Mouse (Mus musculus) left cerebral cortex, postnatal 4 days (tissue): ENCODE data around the gene Aldh3b2. TPM values are rescaled to one million over a fixed set of nuclear protein-coding genes. Genes with fewer than 3 reads are reported as not detected.

Source experiments
- DNase-seq: peaks from one replicate; pipeline ENCODE4 v3.0.0-alpha.2; 2022
- intact Hi-C: fragments of 180-260 bp; cut with DNase I; formaldehyde crosslinking; loops from one replicate; pipeline ENCODE4 v1.15.1; 2025
- total RNA-seq, 2 experiments: library from RNA; stranded (reverse); gene quantifications; 2 replicates each; pipeline ENCODE4 v1.2.3; 2021

Aldh3b2 gene
- total RNA-seq, 2 experiments from 2014 or later, result 0.40 to 0.64 TPM

DNA sequence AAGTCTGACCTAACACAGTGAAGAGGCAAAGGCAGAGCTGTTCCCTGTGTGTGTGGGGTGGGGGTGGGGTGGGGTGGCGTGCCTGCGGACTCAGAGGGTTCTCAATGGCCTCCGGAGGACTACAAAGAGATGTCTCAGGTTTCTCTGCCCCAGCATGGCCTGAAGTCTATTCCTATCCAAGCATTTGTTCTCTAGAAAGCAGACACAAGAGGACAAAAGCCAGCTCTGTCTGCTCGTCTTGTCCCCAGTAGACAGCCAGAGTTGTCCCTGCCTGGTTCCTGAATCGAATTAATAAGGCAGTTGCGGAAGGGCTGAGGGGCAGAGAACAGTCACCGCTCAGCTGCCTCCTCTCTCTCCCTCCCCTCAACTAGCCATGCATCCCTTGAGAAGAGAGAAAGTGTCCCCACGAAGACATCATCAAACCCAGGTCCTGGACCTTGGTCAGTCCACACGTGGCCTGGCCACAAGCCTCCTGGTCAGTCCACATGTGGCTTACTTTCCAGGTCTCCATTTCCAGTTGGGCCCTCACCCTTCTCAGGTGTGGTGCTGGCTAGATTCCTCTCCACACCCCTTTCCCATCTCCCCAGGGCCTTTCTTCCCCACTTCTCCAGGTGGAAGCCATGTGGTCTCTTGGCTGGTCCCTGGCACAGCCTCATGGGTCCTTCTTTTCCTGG is 11.5 kb downstream of the Aldh3b2 start:
- DNase-seq, result no peak
- intact Hi-C loops, result no loop called here

DNA sequence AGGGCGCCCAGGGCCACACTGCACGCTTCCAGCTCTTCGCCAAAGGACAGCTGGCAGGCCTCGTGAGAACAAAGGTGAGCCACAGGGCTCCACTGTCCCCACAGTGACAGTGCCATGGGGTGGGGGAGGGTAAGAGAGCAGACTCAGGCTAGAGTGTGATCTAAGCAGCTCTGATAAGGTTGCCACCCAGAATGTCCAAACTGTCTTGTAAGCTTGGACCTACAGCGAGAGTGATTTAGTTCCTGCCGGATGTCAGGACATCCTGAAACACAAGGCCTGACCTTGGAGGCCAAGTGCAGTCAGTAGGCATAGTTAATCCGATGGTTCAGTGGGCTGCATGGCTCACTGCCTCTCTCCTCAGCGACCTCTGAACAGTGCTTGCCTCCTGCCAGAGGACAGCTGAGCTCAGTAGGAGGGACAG is 13.1 kb downstream of the Aldh3b2 start:
- intact Hi-C loops, result no loop called here
- DNase-seq, result no peak

DNA sequence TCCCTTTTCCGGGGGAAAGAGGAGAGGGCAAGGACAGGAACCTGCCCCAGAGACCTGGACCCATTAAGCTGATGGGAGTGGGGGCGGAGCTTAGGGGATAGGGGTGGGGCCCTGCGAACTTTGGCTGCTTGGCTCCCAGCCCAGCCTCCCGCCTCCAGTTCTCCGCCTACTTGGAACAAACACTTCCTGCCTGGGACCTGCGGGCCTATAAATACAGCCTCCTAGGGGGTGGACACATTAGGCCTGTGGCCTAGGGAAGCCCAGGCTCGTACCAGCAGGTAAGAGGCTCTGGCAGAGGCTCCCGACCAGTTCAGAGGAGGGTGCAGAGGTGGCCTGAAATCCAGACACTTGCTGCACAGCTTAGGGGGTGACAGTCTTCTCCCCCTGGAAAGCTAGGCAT is 14.2 kb downstream of the Aldh3b2 start, which contains the start of gene Acy3:
Gene Acy3 (plus strand): TSS at position 237 of the 400 bp plus-strand sequence.
- peak; percentile 48 for DNase-seq
- intact Hi-C loops, result no loop called here

DNA sequence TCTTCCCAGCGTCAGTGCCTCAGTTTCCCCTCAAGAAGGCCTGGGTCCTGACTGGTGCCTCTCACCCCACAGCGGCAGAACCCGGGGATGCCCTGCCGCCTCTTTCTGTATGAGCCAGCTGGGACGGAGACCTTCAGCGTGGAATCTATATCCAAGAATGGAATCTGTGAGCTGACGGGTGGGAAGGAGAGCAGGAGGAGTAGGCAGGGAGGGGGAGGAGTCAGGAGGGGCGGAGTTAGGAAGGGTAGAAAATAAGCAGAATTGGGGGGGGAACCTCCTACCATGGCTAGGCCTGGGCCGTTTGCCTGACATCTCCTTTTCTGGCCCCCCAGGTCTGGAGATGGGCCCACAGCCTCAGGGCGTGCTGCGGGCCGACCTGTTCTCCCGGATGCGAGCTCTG is 15.9 kb downstream of the Aldh3b2 start:
- intact Hi-C loops, result no loop called here
- no peak for DNase-seq

DNA sequence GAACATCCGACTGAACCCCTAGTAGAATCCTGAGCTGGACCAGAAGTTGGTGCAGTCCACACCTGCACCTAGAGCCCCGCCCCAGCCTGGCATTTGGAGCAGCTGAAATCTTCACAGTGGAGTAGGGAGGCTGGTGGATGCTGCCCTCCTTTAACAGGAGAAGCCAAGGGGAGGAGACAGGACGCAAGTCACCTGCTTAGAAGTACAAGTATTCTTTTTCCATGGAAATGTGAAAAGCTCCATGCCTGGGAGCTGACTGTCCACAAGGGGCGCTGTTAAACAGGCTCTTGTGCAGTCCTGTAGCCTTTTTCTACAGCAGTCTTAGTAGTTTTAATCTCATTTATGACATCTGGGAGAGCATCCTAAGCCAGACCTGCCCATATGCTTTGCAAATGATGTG is 16.6 kb downstream of the Aldh3b2 start:
- no peak for DNase-seq
- intact Hi-C loops, result no loop called here

DNA sequence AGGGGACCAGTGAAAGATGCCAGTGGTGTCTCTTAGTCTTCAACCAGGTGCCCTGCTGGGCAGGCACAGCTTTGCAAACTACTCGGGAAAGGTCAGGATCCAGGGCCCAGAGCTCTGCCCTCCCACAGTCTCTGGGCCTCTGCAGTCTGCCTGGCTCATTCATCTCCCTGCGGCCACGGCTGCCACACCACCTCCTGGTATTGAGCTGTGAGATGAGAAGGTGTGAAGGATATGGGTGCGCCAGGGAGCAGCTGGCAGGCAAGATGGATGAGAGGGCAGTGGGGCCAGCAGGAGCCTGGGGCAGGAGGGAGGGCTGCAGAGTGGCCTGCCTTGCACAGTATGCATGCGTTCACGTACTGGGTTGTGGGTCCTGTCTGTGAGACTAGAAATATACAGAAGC is 18.7 kb downstream of the Aldh3b2 start:
- DNase-seq, result no peak
- intact Hi-C loops, result no loop called here

DNA sequence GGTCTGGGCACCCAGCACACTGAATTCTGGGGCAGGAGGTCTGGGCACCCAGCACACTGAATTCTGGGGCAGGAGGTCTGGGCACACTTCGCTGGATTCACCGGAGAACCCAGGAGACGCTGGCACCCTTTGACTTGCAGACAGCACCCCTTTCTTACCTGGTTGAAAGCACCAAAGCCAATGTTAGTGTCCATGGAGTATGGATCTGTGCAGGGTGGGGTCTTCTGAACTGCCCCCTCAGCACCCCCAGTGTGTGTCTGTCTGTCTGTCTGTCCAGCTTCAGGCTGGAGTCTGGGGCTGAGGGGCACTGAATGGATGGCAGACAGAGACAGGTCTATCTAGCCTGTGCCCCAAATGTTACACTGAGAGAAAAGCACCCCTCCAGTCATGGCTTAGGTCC is 19.4 kb downstream of the Aldh3b2 start:
- intact Hi-C loops, result no loop called here
- no peak for DNase-seq

DNA sequence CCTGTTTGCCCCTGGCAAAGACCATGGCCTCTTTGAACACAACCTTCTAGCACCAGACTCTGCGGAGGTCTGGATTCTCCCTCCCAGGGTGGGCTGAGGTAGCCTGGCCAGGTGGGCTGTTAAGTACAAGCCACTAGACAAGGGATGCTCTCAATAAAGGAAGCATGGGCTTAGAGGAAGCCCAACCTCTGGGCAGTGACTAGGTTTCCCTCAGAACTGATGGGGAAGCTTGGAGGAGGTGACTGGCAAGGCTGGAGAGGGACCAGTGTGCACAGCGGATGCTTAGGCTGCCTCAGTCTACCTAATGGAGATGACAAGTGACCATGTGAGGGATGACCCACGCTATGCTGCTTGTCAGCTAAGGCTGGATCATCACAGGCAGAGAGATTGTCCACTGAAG is 19.8 kb downstream of the Aldh3b2 start:
- intact Hi-C loops, result no loop called here
- DNase-seq, result no peak

DNA sequence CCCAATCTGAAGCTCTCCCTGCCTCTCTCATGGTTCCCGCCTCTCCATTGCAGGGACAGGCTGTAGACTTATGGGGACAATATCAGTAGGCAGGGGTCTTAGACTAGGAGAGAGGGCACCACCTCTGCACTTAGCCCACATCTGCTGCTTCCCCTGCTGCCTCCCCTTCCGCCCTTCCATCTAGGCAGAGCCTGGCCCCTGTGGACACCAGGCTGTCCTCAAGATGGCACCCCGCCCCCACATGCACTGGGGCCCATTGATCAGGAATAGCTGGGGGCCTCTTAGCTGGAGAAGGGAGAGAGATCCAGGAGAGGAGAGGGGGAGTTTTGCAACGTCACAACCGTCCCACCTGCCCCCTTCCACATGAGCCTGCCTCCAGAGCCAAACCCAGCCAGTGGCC is 20.3 kb downstream of the Aldh3b2 start, which contains the start of gene Tbx10:
Gene Tbx10 (plus strand): TSS at position 337 of the 400 bp plus-strand sequence.
- DNase-seq, result no peak
- intact Hi-C loops, result no loop called here

DNA sequence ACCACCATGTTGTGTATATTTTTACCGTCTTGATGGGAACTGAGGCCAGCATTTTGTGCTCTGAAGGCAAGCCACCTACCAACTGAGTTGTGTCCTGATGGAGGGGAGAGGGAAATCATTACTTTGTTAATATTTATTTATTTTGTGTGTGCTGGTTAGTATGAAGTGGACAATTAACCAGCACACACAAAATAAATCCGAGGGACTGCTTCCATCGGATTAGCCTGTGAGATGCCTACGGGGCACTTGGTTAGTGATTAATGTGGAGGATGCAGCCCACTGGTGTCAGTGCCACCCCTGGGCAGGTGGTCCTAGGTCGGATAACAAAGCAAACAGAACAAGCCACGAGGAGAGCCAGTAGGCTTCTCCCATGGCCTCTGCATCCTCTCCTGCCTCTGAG is 22.8 kb downstream of the Aldh3b2 start:
- intact Hi-C loops, result no loop called here
- DNase-seq, result no peak

DNA sequence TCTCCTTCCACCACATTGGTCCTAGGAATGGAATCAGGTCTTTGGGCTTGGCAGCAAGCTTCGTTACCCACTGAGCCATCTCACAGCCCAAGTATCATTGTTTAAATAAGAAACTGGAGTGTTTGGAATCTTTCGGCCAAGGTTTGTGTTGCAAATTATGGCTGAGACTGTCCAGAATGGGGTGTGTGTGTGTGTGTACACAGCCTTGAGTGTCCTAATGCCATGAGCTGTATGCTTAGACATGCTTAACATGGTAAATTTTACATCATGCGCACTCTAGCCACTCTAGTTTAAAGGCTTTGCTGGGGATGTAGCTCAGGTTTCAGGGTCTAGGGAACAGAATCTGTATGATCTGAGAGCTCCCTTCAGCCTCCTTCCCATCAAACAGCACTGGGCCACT is 23.4 kb downstream of the Aldh3b2 start:
- no peak for DNase-seq
- intact Hi-C loops, result no loop called here

DNA sequence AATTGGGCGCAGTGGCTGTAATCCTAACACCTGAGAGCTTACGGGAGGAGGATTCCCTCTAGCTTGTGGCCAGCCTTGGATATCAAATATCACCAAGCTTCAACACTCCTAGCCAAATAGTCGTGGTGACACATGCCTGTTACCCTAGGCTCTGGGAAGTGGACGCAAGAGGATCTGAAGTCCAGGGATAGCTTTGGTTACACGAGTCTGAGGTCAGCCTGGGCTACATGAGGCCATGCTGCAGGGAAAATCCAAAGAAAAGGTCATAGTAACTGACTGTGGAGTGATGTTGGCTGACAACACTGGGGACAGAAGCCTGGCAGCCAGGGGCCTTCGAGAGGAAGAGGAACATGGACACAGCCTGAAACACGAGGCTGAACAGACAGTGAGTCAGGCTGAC is 24.0 kb downstream of the Aldh3b2 start:
- no peak for DNase-seq
- intact Hi-C loops, result no loop called here

DNA sequence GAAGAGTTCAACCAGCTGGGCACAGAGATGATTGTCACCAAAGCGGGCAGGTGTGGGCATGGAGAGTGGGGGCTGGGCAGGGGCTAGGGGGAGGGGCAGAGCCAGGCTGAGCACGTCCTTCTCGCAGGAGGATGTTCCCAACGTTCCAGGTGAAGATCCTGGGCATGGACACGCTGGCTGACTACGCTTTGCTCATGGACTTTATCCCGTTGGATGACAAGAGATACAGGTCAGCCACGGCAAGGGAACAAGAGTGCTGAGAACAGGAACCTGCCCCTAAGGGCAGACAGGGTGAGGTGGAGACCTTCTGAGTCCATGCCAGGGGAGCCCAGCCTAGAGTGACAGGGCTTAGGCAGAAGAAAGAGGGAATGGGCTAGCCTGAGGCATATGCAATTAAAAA is 24.6 kb downstream of the Aldh3b2 start:
- intact Hi-C loops, result no loop called here

DNA sequence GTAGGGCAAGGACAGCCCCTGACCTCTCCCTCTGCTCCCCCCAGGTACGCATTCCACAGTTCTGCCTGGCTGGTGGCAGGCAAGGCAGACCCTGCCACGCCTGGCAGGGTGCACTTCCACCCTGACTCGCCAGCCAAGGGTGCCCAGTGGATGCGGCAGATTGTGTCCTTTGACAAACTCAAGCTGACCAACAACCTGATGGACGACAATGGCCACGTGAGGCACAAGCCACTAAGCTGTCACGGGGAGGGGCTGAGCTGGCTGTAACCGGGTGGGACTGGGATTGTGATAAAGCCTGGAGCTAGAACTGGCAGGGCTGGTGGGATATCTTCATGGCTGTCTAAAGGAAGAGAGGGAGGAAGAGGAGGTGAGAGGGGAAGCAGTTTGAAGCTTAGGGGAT is 25.1 kb downstream of the Aldh3b2 start:
- DNase-seq, result no peak
- intact Hi-C loops, result no loop called here

More for the DNA sequence above, 24.6 kb downstream of the Aldh3b2 start:
- no peak for DNase-seq

DNA sequence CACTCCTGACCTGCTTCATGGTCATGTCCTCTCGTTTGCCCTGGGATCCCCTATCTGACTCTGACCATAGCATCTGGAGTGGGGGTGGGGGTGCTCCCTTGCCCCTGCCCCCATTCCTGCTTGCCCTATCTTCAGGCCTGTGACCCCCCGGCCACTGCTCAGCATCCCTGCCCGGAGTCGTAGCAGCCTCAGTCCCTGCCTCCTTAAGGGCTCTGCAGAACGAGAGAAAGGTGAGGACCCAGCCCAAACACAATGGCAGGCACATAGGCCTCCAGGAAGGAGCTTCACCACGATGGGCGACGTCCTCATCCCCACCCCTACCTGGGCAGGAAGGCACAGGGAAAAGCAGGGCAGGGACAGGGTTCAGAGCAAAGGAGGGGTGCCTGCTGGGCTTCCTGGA is 26.2 kb downstream of the Aldh3b2 start:
- no peak for DNase-seq
- intact Hi-C loops, result no loop called here

DNA sequence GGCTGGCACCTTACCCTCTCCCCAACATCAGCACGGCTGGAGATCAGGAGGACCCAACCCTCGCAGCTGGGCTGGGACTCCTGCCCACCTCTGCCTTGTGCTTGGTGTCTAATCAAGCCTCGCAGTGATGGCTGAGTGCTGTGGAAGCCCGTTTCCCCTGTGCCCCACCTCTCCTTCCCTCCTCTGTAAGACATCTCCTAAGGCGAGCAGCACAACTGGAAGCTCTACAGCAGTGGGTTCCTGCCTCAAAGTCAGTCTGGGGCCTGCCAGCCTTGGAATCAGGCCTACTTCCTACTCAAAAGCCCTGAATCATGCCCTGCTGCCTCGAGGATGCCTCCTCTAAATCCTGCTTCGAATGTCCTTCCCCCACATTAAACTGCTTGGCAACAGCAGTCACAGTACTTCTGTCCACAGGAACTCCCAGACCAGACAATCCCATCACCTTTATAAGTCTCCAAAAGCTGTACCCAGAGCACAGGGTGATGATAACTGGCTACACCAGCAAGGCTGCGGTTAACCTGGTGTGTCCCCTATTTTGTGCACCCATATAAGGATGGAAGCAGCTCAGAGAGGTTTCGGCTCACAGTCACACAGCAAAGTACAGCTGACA is 27.1 kb downstream of the Aldh3b2 start:
- intact Hi-C loops, result no loop called here
- DNase-seq, result no peak

DNA sequence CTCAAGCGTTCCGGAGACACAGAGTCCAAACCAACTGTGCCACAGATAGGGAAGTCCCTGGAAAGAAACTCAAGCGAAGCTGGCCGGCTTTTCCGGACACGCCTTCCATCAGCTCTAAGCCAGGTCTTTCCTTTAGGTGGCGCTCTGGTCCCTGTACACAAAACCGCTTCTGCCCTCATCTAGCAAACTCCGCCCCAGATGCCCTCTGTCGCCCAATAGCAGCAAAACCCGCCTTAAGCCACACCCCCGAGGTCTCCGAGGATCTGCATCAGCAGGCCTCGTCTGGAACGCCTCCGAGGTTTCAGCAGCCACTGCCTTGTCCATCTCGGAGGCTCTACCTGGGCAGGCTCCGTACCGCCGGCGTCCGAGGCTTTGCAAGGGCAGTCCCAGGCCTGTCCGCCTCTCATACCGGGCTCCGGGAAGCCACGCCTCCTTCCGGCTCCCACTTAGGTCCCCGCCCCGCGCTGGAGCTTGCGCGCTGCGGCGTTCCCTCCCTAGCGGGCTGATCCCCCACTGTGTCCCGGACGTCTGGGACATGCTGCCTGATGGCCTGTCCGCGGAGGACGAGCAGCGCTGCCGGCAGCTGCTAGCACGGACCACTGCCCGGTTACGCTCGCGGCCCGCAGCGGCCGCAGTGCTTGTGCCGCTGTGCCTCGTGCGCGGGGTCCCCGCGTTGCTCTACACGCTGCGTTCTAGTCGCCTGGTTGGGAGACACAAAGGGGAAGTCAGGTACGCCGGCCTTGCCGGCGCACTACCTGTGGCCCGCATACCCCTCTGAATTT is 28.2 kb downstream of the Aldh3b2 start, which contains the start of the genes Nudt8 and Gm49405:
Gene Nudt8 (plus strand): TSS at position 462 of the 782 bp plus-strand sequence.
Gene Gm49405 (plus strand): TSS at position 508 of the 782 bp plus-strand sequence.
- intact Hi-C loops, result no loop called here

DNA sequence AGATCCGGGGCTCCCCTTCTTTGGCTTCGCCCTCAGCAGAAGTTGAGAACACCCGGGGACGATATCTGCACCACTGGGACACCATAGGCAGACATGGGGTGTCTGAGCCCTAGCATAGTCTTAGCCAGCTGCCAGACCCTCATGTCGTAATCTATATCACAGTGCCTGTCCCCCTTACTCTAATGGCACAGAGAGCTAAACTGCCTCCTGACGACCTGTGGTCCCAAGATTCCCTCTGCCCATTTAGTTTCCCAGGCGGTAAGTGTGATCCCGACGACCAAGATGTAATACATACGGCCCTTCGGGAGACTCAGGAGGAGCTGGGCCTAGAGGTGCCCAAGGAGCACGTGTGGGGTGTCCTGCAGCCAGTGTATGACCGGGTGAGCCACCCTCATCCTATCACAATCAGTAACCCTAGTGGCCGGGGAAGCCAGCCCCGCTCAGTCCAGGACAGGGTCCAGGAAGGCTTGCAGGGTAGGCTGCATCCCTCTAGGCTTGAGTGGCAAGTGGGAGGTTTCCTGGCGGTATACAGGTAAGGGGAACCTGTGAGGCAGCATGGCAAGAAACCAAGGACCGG is 28.9 kb downstream of the Aldh3b2 start:
- intact Hi-C loops, result no loop called here
- no peak for DNase-seq

More for the DNA sequence above, 28.2 kb downstream of the Aldh3b2 start, which contains the start of the genes Nudt8 and Gm49405:
- DNase-seq, result peak; percentile 95

DNA sequence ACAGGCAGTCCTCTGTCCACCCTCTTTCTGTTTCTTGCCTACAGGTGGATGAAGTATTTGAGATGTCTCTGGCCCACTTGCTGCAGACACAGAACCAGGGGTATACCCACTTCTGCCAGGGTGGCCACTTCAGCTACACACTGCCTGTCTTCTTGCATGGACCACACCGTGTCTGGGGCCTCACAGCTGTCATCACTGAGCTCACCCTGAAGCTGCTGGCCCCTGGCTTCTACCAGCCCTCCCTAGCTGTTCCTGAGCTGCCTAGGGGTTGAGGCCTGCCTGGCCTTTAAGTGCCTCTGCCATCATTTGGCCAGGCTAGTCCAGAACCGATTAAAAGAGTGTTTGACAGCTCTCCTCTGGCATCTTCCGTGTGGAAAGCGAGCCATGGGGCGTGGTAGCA is 29.6 kb downstream of the Aldh3b2 start:
- intact Hi-C loops, result no loop called here
- no peak for DNase-seq

DNA sequence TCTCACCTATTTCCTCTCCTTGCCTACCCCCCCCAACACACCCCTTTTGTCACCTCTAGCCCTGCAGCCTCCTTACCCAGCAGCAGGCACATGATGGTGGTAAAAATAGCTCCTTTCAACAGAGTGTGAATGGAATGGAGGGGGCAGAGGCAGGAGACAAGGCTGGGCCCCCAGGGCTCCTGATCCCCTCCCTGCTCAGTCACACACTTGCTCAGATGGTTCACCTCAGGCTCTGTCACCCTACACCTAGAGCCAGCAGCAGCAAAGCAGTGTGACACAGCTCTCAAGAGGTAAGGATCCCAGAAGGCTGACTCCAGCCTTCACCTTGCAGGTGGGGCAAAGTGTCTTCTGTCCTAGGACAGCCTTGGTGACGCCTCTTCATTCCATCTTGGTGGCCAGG is 31.0 kb downstream of the Aldh3b2 start, which contains the start of gene Doc2g:
Gene Doc2g (plus strand): TSS at position 202 of the 400 bp plus-strand sequence.
- intact Hi-C loops, result no loop called here
- DNase-seq, result no peak

DNA sequence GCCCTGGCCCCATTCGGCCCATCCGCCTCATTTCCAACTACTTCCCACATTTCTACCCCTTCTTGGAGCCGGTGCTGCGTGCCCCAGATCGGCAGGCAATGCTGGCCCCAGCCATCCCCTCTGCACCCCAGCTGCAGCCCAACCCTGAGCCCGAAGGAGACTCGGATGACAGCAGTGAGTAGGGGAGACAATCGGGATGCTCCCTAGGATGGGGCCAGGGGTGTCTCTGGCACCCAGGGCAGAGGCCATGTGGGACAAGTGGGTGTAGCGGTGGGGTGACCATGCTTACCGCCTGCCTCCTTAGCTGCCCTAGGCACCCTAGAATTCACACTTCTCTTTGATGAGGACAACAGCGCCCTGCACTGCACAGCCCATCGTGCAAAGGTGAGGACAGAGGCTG is 31.5 kb downstream of the Aldh3b2 start:
- intact Hi-C loops, result no loop called here
- DNase-seq, result no peak
